Mouse (Mus musculus) hindbrain, embryonic 13.5 days (tissue): ENCODE measurements at regions not wholly inside any gene's neighbourhood (a gene's known extent, or its start where the extent isn't known, plus 50 kb on each side); places are given as distances from the start of the nearest gene placed in this dataset.
A peak's percentile ranks its signal among the peaks of the same experiment; 100 is the strongest.
"Not testable (repeated sequence)": the region's sequence is repeated elsewhere in the genome, so short reads cannot be mapped to it uniquely, and the experiment has no call there.

Experiments
- ATAC-seq: fragments of 200-750 bp; cut with Nextera tagmentation; 2 replicates; pipeline ENCODE4 v1.8.0; 2017; ENCODE audit warnings: moderate TSS enrichment; ENCODE audit not compliant: low FRiP score
- H3K27ac ChIP-seq: fragments of 300-500 bp; sonication (generic); 2 replicates; pipeline ENCODE4 v1.5.1; 2015; ENCODE audit warnings: inconsistent platforms, mild to moderate bottlenecking, moderate library complexity
- H3K27me3 ChIP-seq: fragments of 300-500 bp; sonication (generic); 2 replicates; pipeline ENCODE4 v1.6.1; 2015; ENCODE audit warnings: mild to moderate bottlenecking, inconsistent platforms
- H3K36me3 ChIP-seq: fragments of 300-500 bp; sonication (generic); 2 replicates; pipeline ENCODE4 v1.6.1; 2015; ENCODE audit warnings: mild to moderate bottlenecking, inconsistent platforms
- H3K4me1 ChIP-seq: fragments of 300-500 bp; sonication (generic); replicated peaks from 2 replicates; pipeline ENCODE4 v1.6.1; 2015; ENCODE audit warnings: inconsistent platforms
- H3K4me2 ChIP-seq: fragments of 300-500 bp; sonication (generic); 2 replicates; pipeline ENCODE4 v1.6.1; 2015; ENCODE audit warnings: inconsistent platforms, mild to moderate bottlenecking, moderate library complexity
- H3K4me3 ChIP-seq: fragments of 300-500 bp; sonication (generic); 2 replicates; pipeline ENCODE4 v1.5.1; 2015; ENCODE audit warnings: mild to moderate bottlenecking, inconsistent platforms
- H3K9ac ChIP-seq: fragments of 300-500 bp; sonication (generic); 2 replicates; pipeline ENCODE4 v1.6.1; 2015; ENCODE audit warnings: mild to moderate bottlenecking, inconsistent platforms
- H3K9me3 ChIP-seq: fragments of 300-500 bp; sonication (generic); 2 replicates; pipeline ENCODE4 v1.6.1; 2016; ENCODE audit warnings: inconsistent platforms
- WGBS: fragments of 180-500 bp; shearing (Covaris S2); methylation state at CpG from one replicate; pipeline ENCODE4 v1.1.7; 2015; 5-methylcytosine and 5-hydroxymethylcytosine counted together

DNA sequence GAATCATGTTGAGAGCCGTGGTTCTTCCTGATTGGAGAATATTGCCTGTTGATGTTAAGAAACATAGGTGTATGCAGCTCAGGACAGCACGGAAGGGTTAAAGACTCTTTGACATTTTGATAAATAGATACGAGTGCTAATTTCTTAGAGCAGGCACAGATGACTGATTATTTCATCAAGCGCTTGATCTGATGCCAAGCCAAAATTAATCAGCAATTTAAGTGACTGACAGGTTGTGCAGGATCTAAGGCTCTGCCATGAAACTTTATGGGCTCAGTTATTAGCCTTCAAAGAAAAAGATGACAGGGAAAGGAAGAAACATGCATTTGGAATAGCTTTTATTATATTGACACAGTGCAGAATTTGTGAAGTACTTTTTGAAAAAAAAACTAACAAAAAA lies 157.2 kb upstream of the Gje1 start:
- Histone ChIP-seq H3K36me3 (no peaks in the 10 kb centered on the region), H3K9ac (no peak overlapping the region), H3K4me1 (no peaks in the 10 kb centered on the region), H3K27ac (no peak overlapping the region), H3K27me3 (no peaks in the 10 kb centered on the region), H3K4me3 (no peak overlapping the region), H3K4me2 (no peak overlapping the region), H3K9me3 (no peaks in the 10 kb centered on the region)
- WGBS = 65% methylated on average over 4 of the region's 4 CpGs
- ATAC-seq = 0 out of 2 replicates have a peak, but pooled peaks have one; percentile 13

DNA sequence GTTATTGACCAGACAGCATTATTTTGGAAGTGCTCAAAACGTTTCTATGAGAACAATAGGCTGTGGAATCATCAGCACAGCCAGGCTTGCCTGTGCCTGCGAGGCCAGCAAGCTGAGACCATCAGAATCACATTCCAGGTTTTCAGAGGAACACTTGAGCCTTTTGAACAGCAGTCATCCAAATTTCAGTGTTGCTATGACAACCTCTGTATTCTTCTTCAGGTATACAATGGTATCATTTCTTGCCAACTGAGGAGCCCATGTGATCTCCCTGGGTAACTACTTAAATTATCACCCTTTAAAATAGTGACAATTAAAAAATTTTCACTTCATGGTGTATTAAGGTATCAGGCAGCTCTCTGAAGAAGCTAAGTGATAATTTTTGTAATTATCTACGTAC lies 143.2 kb upstream of the Gje1 start:
- Histone ChIP-seq H3K4me3 (no peak overlapping the region), H3K27ac (no peak overlapping the region), H3K4me1 (no peaks in the 10 kb centered on the region), H3K9me3 (no peaks in the 10 kb centered on the region), H3K4me2 (no peak overlapping the region), H3K9ac (no peak overlapping the region), H3K36me3 (no peaks in the 10 kb centered on the region), H3K27me3 (no peaks in the 10 kb centered on the region)
- WGBS = 49% methylated on average over 3 of the region's 3 CpGs
- no peak for ATAC-seq

DNA sequence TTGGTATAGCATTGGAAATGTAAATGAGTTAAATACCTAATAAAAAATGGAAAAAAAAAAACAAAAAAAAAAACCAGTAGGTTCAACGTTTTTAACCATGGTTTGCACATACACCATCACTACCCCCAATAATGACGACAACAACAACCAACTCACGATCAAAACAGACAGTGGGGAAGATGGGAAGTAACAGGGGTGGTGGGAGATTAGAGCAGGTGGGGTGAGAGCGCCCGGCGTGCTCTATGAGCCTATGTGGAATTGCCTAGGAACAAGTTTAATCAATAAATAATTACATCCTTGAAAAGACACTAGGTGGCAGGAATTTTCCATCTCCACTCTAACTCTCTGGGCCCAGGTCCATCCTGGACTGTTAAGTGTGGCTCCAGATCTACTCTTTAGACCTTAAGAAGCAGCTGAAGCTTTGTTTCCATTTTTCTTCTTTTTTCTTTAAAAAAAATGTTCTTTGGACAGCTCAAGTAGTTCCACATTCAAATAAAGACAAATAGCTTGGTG lies 142.2 kb upstream of the Gje1 start:
- H3K27ac ChIP-seq = no peak overlapping the region
- no peaks in the 10 kb centered on the region for H3K4me1 ChIP-seq
- no peak overlapping the region for H3K4me2 ChIP-seq
- H3K36me3 ChIP-seq = no peaks in the 10 kb centered on the region
- H3K27me3 ChIP-seq = no peaks in the 10 kb centered on the region
- H3K4me3 ChIP-seq = no peak overlapping the region
- H3K9ac ChIP-seq = no peak overlapping the region
- H3K9me3 ChIP-seq = no peaks in the 10 kb centered on the region
- 79% methylated on average over 6 of the region's 6 CpGs for WGBS
- no peak for ATAC-seq

DNA sequence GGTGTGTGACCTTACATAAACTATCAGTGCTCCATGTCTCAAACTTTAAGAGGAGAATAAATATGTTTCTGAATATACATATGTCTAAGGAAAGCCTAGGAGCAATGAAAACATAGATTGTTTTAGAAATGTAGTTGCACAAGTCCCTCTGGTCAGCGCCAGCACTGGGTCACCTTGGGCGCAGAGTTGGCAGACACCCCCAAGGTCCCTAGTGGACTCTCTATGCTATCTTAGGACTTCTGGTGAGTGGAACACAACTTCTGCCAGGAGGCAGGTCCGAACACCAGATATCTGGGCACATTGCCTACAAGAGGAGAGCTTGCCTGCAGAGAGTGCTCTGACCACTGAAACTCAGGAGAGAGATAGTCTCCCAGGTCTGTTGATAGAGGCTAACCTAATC lies 128.6 kb upstream of the Gje1 start:
- H3K4me2 ChIP-seq = not testable (repeated sequence)
- 95% methylated on average over 3 of the region's 3 CpGs for WGBS

DNA sequence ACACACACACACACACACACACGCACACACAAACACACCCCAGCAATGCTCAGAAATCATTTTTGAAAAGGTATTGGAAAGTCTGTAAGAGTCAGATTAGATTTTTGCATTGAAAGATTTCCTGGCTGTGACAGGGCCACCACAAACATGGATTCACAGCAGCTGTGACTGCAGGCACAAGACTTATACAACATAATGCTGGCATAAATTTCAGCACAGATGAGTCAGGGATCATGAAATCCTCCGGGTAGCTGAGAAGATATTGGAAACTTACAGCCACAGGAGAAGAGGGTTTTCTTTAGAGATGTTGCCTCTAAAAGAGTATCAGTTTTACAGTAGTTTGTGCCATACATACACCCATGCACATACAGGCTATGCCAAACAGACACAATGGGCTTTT lies 127.0 kb upstream of the Gje1 start:
- WGBS = 88% methylated on average over 2 of the region's 2 CpGs
- no peak for ATAC-seq
- Histone ChIP-seq H3K36me3 (no peaks in the 10 kb centered on the region), H3K4me2 (no peak overlapping the region), H3K4me3 (no peak overlapping the region), H3K9ac (no peak overlapping the region), H3K27ac (no peak overlapping the region), H3K4me1 (no peaks in the 10 kb centered on the region), H3K9me3 (no peaks in the 10 kb centered on the region), H3K27me3 (no peaks in the 10 kb centered on the region)

More for the DNA sequence above, 128.6 kb upstream of the Gje1 start:
- H3K4me3 ChIP-seq, H3K27me3 ChIP-seq, H3K9ac ChIP-seq, H3K9me3 ChIP-seq, H3K36me3 ChIP-seq, H3K4me1 ChIP-seq, ATAC-seq, H3K27ac ChIP-seq: not testable (repeated sequence)
